Mouse (Mus musculus) skeletal muscle tissue, adult 2 months (tissue): Measurements from ENCODE around the gene Olfr213.
A peak's percentile ranks its signal among the peaks of the same experiment; 100 is the strongest.
"Not testable (repeated sequence)": the region's sequence is repeated elsewhere in the genome, so short reads cannot be mapped to it uniquely, and the experiment has no call there.

Experiments
- DNase-seq: peaks from one replicate; pipeline ENCODE4 v3.0.0-alpha.2; 2012; ENCODE audit warnings: low read depth, low spot score

Gene Olfr213

GRCm38 (mm10) chr6:116538156-116538555 lies at the start of gene Olfr213:
Gene Olfr213 (plus strand): TSS chr6:116538456.
- DNase-seq = no peak

- no peak for DNase-seq
These were observed 49.5 kb upstream of the Olfr213 start, which contains the start of gene Olfr211 for GRCm38 (mm10) chr6:116488791-116489190. Gene Olfr211 (plus strand): TSS chr6:116489091.

GRCm38 (mm10) chr6:116493742-116494141 lies 44.5 kb upstream of the Olfr213 start:
- no peak for DNase-seq

GRCm38 (mm10) chr6:116495960-116496359 lies 42.3 kb upstream of the Olfr213 start:
- DNase-seq = no peak

GRCm38 (mm10) chr6:116506302-116507003 lies 31.8 kb upstream of the Olfr213 start, which contains the start of gene Olfr212:
Gene Olfr212 (plus strand): TSS chr6:116506516.
- not testable (repeated sequence) for DNase-seq

- no peak for DNase-seq
These were observed 23.4 kb upstream of the Olfr213 start for GRCm38 (mm10) chr6:116514832-116515231.

- DNase-seq = no peak
These were observed 4.2 kb downstream of the Olfr213 start for GRCm38 (mm10) chr6:116542500-116542899.

GRCm38 (mm10) chr6:116550841-116551240 lies 12.6 kb downstream of the Olfr213 start, which contains the start of gene Gm5580:
Gene Gm5580 (plus strand): TSS chr6:116551141.
- DNase-seq = not testable (repeated sequence)

- no peak for DNase-seq
These were observed 15.7 kb downstream of the Olfr213 start, which contains the start of gene Olfr214 for GRCm38 (mm10) chr6:116553935-116554334. Gene Olfr214 (plus strand): TSS chr6:116554235.

GRCm38 (mm10) chr6:116554952-116555351 lies 16.7 kb downstream of the Olfr213 start:
- DNase-seq = no peak

GRCm38 (mm10) chr6:116569834-116570233 lies 31.6 kb downstream of the Olfr213 start:
- DNase-seq = peak; percentile 3

- no peak for DNase-seq
These were observed 45.8 kb downstream of the Olfr213 start, which contains the start of gene Olfr215 for GRCm38 (mm10) chr6:116584095-116584494. Gene Olfr215 (minus strand): TSS chr6:116584195.
